Mouse (Mus musculus) liver, postnatal 0 days (tissue): Measurements from ENCODE around the gene Plin2. TPM values are rescaled to one million over a fixed set of nuclear protein-coding genes. Genes with fewer than 3 reads are reported as not detected.
"Not testable (repeated sequence)": the region's sequence is repeated elsewhere in the genome, so short reads cannot be mapped to it uniquely, and the experiment has no call there.

Experiments used
- ATAC-seq: fragments of 200-750 bp; cut with Nextera tagmentation; 2 replicates; pipeline ENCODE4 v1.8.0; 2017; ENCODE audit warnings: mild to moderate bottlenecking, moderate library complexity
- DNase-seq: peaks from one replicate; pipeline ENCODE4 v3.0.0-alpha.2; 2016
- H3K27ac ChIP-seq: fragments of 300-500 bp; sonication (generic); 2 replicates; pipeline ENCODE4 v1.5.1; 2014; ENCODE audit warnings: antibody characterized with exemption, moderate library complexity, mild to moderate bottlenecking, low read depth
- H3K27me3 ChIP-seq: fragments of 300-500 bp; sonication (generic); 2 replicates; pipeline ENCODE4 v1.6.1; 2014; ENCODE audit warnings: low read length, control low read depth, mixed read lengths; ENCODE audit not compliant: insufficient read depth
- H3K36me3 ChIP-seq: fragments of 300-500 bp; sonication (generic); replicated peaks from 2 replicates; pipeline ENCODE4 v1.6.1; 2014; ENCODE audit warnings: mild to moderate bottlenecking, control low read depth, low read length, moderate library complexity, mixed read lengths; ENCODE audit not compliant: insufficient read depth
- H3K4me1 ChIP-seq: fragments of 300-500 bp; sonication (generic); 2 replicates; pipeline ENCODE4 v1.6.1; 2014; ENCODE audit warnings: antibody characterized with exemption, mild to moderate bottlenecking, control low read depth; ENCODE audit not compliant: insufficient read depth
- H3K4me2 ChIP-seq: fragments of 300-500 bp; sonication (generic); 2 replicates; pipeline ENCODE4 v1.6.1; 2014; ENCODE audit warnings: low read depth, mild to moderate bottlenecking, low read length, moderate library complexity, mixed read lengths
- H3K4me3 ChIP-seq: fragments of 300-500 bp; sonication (generic); 2 replicates; pipeline ENCODE4 v1.5.1; 2014; ENCODE audit warnings: low read depth, low read length
- H3K9ac ChIP-seq: fragments of 300-500 bp; sonication (generic); replicated peaks from 2 replicates; pipeline ENCODE4 v1.6.1; 2014; ENCODE audit warnings: mild to moderate bottlenecking, moderate library complexity
- H3K9me3 ChIP-seq: fragments of 300-500 bp; sonication (generic); 2 replicates; pipeline ENCODE4 v1.6.1; 2016; ENCODE audit warnings: mild to moderate bottlenecking, control low read depth, low read length, mixed read lengths
- CTCF ChIP-seq: sonication (generic); IDR thresholded peaks from 2 replicates; pipeline ENCODE4 v1.5.1; 2016; ENCODE audit warnings: antibody characterized with exemption, low read depth
- EP300 ChIP-seq: IDR thresholded peaks from 2 replicates; pipeline ENCODE4 v1.6.1; 2016; ENCODE audit warnings: antibody characterized with exemption, low read depth, mild to moderate bottlenecking
- WGBS: fragments of 180-500 bp; shearing (Covaris S2); extraction: QIAGEN DNeasy Blood & Tissue Kit; methylation state at CpG from one replicate; pipeline ENCODE4 v1.1.7; 2014; ENCODE audit not compliant: insufficient replicate concordance; 5-methylcytosine and 5-hydroxymethylcytosine counted together
- polyA plus RNA-seq: library from polyadenylated mRNA; unstranded; fragments of >200 nt; fragmentation: Nextera tagmentation; extraction: Ambion mirVana; gene quantifications from 2 replicates; pipeline ENCODE4 v1.2.1, GENCODE M21; 2015

Plin2 gene
- polyA plus RNA-seq, 1 experiment from 2014 or later, result 451 TPM

GRCm38 (mm10) chr4:86622532-86622931 lies 47.3 kb downstream of the Plin2 start:
- H3K4me2 ChIP-seq, H3K9me3 ChIP-seq, H3K4me1 ChIP-seq, ATAC-seq, H3K9ac ChIP-seq, H3K27ac ChIP-seq, H3K36me3 ChIP-seq, H3K27me3 ChIP-seq, H3K4me3 ChIP-seq, DNase-seq: not testable (repeated sequence)
- WGBS, result 95% methylated on average over 1 of the region's 1 CpGs
- TF ChIP-seq CTCF, result peak; percentile 25

DNA sequence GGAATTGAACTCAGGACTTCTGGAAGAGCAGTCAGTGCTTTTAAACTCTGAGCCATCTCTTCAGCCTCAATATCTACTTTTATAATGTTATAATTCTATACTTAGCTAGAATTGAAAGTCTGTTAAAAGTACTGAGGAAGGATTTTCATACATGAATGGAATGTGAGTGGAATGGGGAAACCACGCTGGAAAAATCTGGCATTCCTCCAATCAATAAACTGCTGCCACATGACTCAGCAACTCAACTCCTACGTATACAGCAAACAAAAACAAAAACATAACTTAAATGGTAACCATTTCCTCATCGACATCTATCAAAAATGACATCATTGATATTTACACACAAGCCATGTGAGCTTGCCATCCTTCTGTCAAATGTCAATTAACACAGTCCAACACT lies 47.7 kb downstream of the Plin2 start:
- Histone ChIP-seq H3K9me3 (no peaks in the 10 kb centered on the region), H3K27me3 (no peaks in the 10 kb centered on the region), H3K4me1 (no peaks in the 10 kb centered on the region), H3K4me2 (no peak overlapping the region), H3K27ac (no peak overlapping the region), H3K9ac (no peak overlapping the region), H3K4me3 (no peak overlapping the region), H3K36me3 (no peaks in the 10 kb centered on the region)
- 69% methylated on average over 3 of the region's 3 CpGs for WGBS
- ATAC-seq (no peak), DNase-seq (no peak)
- TF ChIP-seq CTCF (no peak), EP300 (no peak)

GRCm38 (mm10) chr4:86620506-86620905 lies 49.4 kb downstream of the Plin2 start:
- Histone ChIP-seq H3K9ac (no peak overlapping the region), H3K4me2 (no peak overlapping the region), H3K9me3 (no peaks in the 10 kb centered on the region), H3K36me3 (no peaks in the 10 kb centered on the region), H3K27ac (no peak overlapping the region), H3K27me3 (no peaks in the 10 kb centered on the region), H3K4me3 (no peak overlapping the region), H3K4me1 (no peaks in the 10 kb centered on the region)
- no peak for TF ChIP-seq CTCF
- TF ChIP-seq EP300, result no peak
- 62% methylated on average over 2 of the region's 2 CpGs for WGBS
- ATAC-seq, result no peak
- DNase-seq, result no peak

- Histone ChIP-seq H3K27ac (peak overlapping the region; percentile 86), H3K9me3 (no peaks in the 10 kb centered on the region), H3K27me3 (no peaks in the 10 kb centered on the region), H3K4me1 (peaks cover 7% of the 10 kb centered on the region; the same call in 1 of the 2 replicates), H3K9ac (peak overlapping the region; percentile 91), H3K4me3 (peak overlapping the region; percentile 97), H3K36me3 (0 out of 2 replicates have a peak, but pooled peaks cover 2% of the 10 kb centered on the region), H3K4me2 (peak overlapping the region; percentile 96)
- ATAC-seq (no peak), DNase-seq (no peak)
- TF ChIP-seq CTCF (no peak), EP300 (no peak)
- WGBS, result 32% methylated on average over 8 of the region's 8 CpGs
These were observed 57.6 kb downstream of the Plin2 start for GRCm38 (mm10) chr4:86612289-86612620.

DNA sequence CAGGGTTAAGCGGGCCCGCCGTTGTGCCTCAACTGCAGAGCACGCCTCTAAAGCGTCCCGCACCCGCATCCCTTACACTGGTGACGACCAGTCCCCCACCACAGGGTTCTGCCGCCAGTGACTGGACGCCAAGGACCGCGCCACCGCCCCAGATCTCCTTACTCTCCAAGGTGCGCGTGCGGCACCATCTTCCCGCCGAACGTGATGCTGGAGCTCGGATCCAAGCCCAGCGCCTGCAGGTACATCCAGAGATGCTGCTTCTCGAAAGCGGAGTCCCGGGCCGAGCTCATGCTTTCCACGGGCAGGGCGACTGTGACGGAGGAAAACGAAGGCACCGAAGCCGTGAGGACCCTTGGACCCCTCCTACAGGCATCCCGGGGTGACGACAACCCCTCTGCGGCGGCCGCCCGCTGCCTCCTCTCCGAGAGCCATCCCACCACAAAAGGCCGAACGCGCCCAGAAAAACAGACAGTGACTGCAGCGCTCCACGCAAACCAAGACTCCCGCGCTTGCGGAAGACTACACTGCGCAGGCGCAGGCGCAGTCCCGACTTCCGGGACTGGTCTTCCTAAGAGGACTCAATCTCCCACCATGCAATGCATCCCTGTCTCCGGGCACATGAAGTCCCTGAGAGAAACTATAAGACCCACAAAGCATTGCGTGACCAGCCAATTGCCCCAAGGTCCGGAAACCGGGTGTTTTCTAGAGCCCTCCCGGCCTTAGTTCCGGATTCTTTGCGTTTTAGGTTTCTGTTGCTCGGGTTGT lies 58.2 kb downstream of the Plin2 start, which contains the start of gene Haus6:
TSS of gene Haus6 (minus strand) at position 532 of the 765 bp plus-strand sequence.
- WGBS, result under 1% methylated on average over 56 of the region's 59 CpGs

More for the DNA sequence above, 58.2 kb downstream of the Plin2 start, which contains the start of gene Haus6:
- Histone ChIP-seq H3K4me1 (peaks cover 7% of the 10 kb centered on the region; the same call in 1 of the 2 replicates), H3K27ac (peak within 1 kb of the TSS; percentile 86), H3K9ac (peak within 1 kb of the TSS; percentile 91), H3K36me3 (peaks cover 6% of the 10 kb centered on the region; the same call in 1 of the 2 replicates), H3K4me2 (peak within 1 kb of the TSS; percentile 96), H3K27me3 (no peaks in the 10 kb centered on the region), H3K4me3 (peak within 1 kb of the TSS; percentile 97), H3K9me3 (no peaks in the 10 kb centered on the region)
- DNase-seq (peak; percentile 91), ATAC-seq (peak; percentile 100)
- TF ChIP-seq CTCF (0 out of 2 replicates have a peak, but pooled peaks have one; percentile 8), EP300 (0 out of 2 replicates have a peak, but pooled peaks have one; percentile 43)

Other genes starting within 250 kb of the Plin2 start
- gene Saxo1, start 111.7 kb downstream of the Plin2 start, polyA plus RNA-seq, result not detected in 2 replicates
- 29.3 and 36.4 TPM in 2 replicates for gene Rraga, start 94.4 kb downstream of the Plin2 start, polyA plus RNA-seq
- 4.4 and 5.9 TPM in 2 replicates for gene Haus6, start 58.0 kb downstream of the Plin2 start, polyA plus RNA-seq
- 1.4 and 1.8 TPM in 2 replicates for gene Dennd4c, start 78.5 kb upstream of the Plin2 start, polyA plus RNA-seq
- 455 and 469 TPM in 2 replicates for gene Rps6, start 187.4 kb upstream of the Plin2 start, polyA plus RNA-seq
- 10.1 and 11.4 TPM in 2 replicates for gene Acer2, start 204.3 kb upstream of the Plin2 start, polyA plus RNA-seq